Mouse (Mus musculus) myocyte (in vitro differentiated cells): ENCODE data around the gene Gm14305. TPM values are rescaled to one million over a fixed set of nuclear protein-coding genes. Genes with fewer than 3 reads are reported as not detected.
A peak's percentile ranks its signal among the peaks of the same experiment; 100 is the strongest.
"Not testable (repeated sequence)": the region's sequence is repeated elsewhere in the genome, so short reads cannot be mapped to it uniquely, and the experiment has no call there.

Source experiments
- H3K27me3 ChIP-seq: one replicate; pipeline ENCODE4 v1.6.1; 2011; ENCODE audit not compliant: control insufficient read depth, insufficient read depth, insufficient read length
- H3K36me3 ChIP-seq: one replicate; pipeline ENCODE4 v1.6.1; 2011; ENCODE audit not compliant: control insufficient read depth, insufficient read depth
- H3K4me2 ChIP-seq: one replicate; pipeline ENCODE4 v1.6.1; 2011; ENCODE audit warnings: low read depth, control low read depth
- H3K4me3 ChIP-seq: one replicate; pipeline ENCODE4 v1.5.1; 2011; ENCODE audit warnings: mild to moderate bottlenecking, control low read depth, moderate library complexity
- H3K79me2 ChIP-seq: one replicate; pipeline ENCODE4 v1.6.1; 2011; ENCODE audit not compliant: control insufficient read depth, insufficient read depth
- H3ac ChIP-seq: one replicate; pipeline ENCODE4 v1.6.1; 2011; ENCODE audit not compliant: control insufficient read depth, insufficient read length
- polyA plus RNA-seq: library from polyadenylated mRNA; unstranded; fragments of >200 nt; fragmentation: generic; extraction: Trizol; gene quantifications from one replicate; pipeline ENCODE4 v1.2.1, GENCODE M21; 2012; ENCODE audit warnings: missing spikeins

Gm14305 gene
- 7.2 TPM for polyA plus RNA-seq

DNA sequence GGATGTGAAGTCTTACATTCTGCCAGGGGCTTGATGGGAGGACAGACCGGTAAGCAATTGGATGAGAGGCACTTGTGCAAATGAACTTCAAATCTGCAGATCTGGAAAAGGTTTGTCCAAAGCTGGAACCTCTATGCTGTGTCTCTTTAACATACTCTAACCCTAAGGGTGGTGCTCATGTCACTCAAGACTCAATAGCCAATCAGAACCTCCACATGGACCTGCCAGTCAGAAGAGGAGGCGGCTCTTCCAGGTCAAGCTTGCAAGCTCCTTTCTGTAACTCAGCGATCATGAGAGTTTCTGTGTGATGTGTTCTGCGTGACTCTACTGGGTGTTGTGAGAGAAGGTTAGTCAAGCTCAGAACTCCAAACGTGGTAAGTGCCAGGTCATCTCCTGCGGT lies at the start of gene Gm14305:
Gene Gm14305 (plus strand): TSS at position 278 of the 400 bp plus-strand sequence.
- H3K4me3 ChIP-seq = peak within 1 kb of the TSS; percentile 31
- H3ac ChIP-seq, H3K27me3 ChIP-seq, H3K36me3 ChIP-seq, H3K79me2 ChIP-seq: not testable (repeated sequence)
- peak within 1 kb of the TSS; percentile 61 for H3K4me2 ChIP-seq

DNA sequence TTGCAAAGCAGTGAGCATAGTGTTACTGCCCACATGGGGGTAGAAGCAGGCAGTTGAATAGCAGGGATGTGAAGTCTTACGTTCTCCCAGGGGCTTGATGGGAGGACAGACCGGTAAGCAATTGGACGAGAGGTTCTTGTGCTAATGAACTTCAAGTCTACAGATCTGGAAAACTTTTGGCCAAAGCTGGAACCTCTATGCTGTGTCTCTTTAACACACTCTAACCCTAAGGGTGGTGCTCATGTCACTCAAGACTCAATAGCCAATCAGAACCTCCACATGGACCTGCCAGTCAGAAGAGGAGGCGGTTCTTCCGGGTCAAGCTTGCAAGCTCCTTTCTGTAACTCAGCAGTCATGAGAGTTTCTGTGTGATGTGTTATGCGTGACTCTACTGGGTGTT lies 37.9 kb upstream of the Gm14305 start, which contains the start of gene Zfp973:
Gene Zfp973 (plus strand): TSS at position 301 of the 400 bp plus-strand sequence.
- H3K79me2 ChIP-seq, H3K27me3 ChIP-seq, H3K4me3 ChIP-seq, H3ac ChIP-seq, H3K4me2 ChIP-seq, H3K36me3 ChIP-seq: not testable (repeated sequence)

Other genes starting within 250 kb of the Gm14305 start
- 2.8 TPM for gene Gm14434, start 221.5 kb upstream of the Gm14305 start, polyA plus RNA-seq
- gene Zfp967, start 187.3 kb upstream of the Gm14305 start, polyA plus RNA-seq = not detected
- gene Gm14308, start 72.0 kb upstream of the Gm14305 start, polyA plus RNA-seq = 0.41 TPM
- 3.4 TPM for gene Zfp973, start 37.8 kb upstream of the Gm14305 start, polyA plus RNA-seq
- 7.2 TPM for gene Gm14295, start 90.3 kb downstream of the Gm14305 start, polyA plus RNA-seq
- not detected for gene Gm14408, start 122.8 kb downstream of the Gm14305 start, polyA plus RNA-seq
- 3.4 TPM for gene Gm14296, start 219.5 kb downstream of the Gm14305 start, polyA plus RNA-seq